Mouse (Mus musculus) hindbrain, embryonic 13.5 days (tissue): ENCODE results near the gene Bri3bp. TPM values are rescaled to one million over a fixed set of nuclear protein-coding genes. Genes with fewer than 3 reads are reported as not detected.
"Not testable (repeated sequence)": the region's sequence is repeated elsewhere in the genome, so short reads cannot be mapped to it uniquely, and the experiment has no call there.

Source experiments
- ATAC-seq: fragments of 200-750 bp; cut with Nextera tagmentation; 2 replicates; pipeline ENCODE4 v1.8.0; 2017; ENCODE audit warnings: moderate TSS enrichment; ENCODE audit not compliant: low FRiP score
- H3K27ac ChIP-seq: fragments of 300-500 bp; sonication (generic); 2 replicates; pipeline ENCODE4 v1.5.1; 2015; ENCODE audit warnings: inconsistent platforms, mild to moderate bottlenecking, moderate library complexity
- H3K27me3 ChIP-seq: fragments of 300-500 bp; sonication (generic); 2 replicates; pipeline ENCODE4 v1.6.1; 2015; ENCODE audit warnings: mild to moderate bottlenecking, inconsistent platforms
- H3K36me3 ChIP-seq: fragments of 300-500 bp; sonication (generic); 2 replicates; pipeline ENCODE4 v1.6.1; 2015; ENCODE audit warnings: mild to moderate bottlenecking, inconsistent platforms
- H3K4me1 ChIP-seq: fragments of 300-500 bp; sonication (generic); replicated peaks from 2 replicates; pipeline ENCODE4 v1.6.1; 2015; ENCODE audit warnings: inconsistent platforms
- H3K4me2 ChIP-seq: fragments of 300-500 bp; sonication (generic); 2 replicates; pipeline ENCODE4 v1.6.1; 2015; ENCODE audit warnings: inconsistent platforms, mild to moderate bottlenecking, moderate library complexity
- H3K4me3 ChIP-seq: fragments of 300-500 bp; sonication (generic); 2 replicates; pipeline ENCODE4 v1.5.1; 2015; ENCODE audit warnings: mild to moderate bottlenecking, inconsistent platforms
- H3K9ac ChIP-seq: fragments of 300-500 bp; sonication (generic); 2 replicates; pipeline ENCODE4 v1.6.1; 2015; ENCODE audit warnings: mild to moderate bottlenecking, inconsistent platforms
- H3K9me3 ChIP-seq: fragments of 300-500 bp; sonication (generic); 2 replicates; pipeline ENCODE4 v1.6.1; 2016; ENCODE audit warnings: inconsistent platforms
- WGBS: fragments of 180-500 bp; shearing (Covaris S2); methylation state at CpG from one replicate; pipeline ENCODE4 v1.1.7; 2015; 5-methylcytosine and 5-hydroxymethylcytosine counted together
- polyA plus RNA-seq: library from polyadenylated mRNA; unstranded; fragments of >200 nt; fragmentation: Nextera tagmentation; extraction: Ambion mirVana; gene quantifications from 2 replicates; pipeline ENCODE4 v1.2.1, GENCODE M21; 2015

The Bri3bp gene
- polyA plus RNA-seq, 1 experiment from 2014 or later: 35.6 TPM

DNA sequence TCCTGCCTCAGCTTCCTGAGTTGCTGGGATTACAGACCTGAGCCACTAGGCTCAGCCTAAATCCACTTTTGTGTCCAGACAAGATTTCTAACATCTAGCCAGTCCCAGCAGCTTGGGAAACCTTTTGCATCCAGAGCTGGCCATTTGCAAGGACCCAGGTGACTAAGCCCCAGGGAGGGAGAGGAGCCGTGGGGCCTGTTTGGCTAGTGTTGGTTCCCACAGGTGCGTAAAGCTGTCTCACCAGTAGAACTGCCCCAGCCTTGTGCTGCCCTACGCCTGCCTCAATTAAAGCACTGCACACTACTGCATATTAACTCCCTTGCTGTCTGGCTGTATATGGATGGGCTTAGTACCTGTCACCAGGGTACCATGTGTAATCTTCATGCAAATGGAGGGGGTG lies 38.0 kb downstream of the Bri3bp start:
- Histone ChIP-seq H3K9me3 (no peaks in the 10 kb centered on the region), H3K27me3 (no peaks in the 10 kb centered on the region), H3K27ac (no peak overlapping the region), H3K4me1 (peaks cover 47% of the 10 kb centered on the region), H3K4me3 (no peak overlapping the region), H3K36me3 (peaks cover 31% of the 10 kb centered on the region), H3K9ac (no peak overlapping the region), H3K4me2 (no peak overlapping the region)
- WGBS: 84% methylated on average over 3 of the region's 3 CpGs
- ATAC-seq: no peak

DNA sequence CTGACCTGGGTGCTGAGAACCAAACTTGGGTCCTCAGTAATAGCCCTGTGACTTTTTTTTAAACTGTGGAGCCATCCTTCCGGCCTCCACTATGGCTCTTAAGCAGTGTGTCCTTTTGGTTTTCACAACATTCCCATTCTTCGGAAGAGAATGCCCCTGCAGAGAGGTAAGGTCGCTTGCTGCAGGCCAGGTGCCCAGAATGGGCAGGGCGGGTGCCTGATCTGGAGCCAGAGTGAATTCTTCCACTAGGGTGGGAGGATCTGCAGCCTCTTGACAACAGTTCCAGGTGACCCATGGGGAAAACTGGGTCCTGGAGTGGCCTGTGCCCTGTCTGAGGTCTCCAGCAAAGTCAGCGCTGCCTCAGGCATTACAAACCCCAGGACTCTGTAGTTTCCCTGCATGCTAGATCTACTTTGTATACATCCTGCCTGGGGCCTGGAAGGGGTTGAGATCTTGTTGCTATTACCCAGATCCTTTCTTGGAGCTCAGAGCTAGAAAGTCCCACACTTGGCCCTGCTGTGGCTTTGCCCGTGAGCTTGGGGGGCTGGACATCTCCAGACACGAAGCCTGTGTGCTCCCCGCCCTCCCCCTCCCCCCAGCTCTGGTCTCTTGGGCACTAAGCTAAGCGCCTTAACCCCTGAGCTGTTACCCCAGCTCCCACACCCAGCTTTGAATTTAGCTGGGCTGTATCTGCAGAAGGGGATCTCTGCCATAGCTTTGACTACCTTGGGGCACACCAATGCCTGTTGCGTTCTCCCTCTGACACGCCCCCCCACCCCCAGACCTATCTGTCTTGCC lies 39.3 kb downstream of the Bri3bp start:
- Histone ChIP-seq H3K4me1 (peaks cover 47% of the 10 kb centered on the region), H3K27me3 (no peaks in the 10 kb centered on the region), H3K9ac (no peak overlapping the region), H3K27ac (no peak overlapping the region), H3K9me3 (no peaks in the 10 kb centered on the region), H3K4me3 (no peak overlapping the region), H3K36me3 (peaks cover 43% of the 10 kb centered on the region), H3K4me2 (no peak overlapping the region)
- no peak for ATAC-seq
- 82% methylated on average over 11 of the region's 11 CpGs for WGBS

DNA sequence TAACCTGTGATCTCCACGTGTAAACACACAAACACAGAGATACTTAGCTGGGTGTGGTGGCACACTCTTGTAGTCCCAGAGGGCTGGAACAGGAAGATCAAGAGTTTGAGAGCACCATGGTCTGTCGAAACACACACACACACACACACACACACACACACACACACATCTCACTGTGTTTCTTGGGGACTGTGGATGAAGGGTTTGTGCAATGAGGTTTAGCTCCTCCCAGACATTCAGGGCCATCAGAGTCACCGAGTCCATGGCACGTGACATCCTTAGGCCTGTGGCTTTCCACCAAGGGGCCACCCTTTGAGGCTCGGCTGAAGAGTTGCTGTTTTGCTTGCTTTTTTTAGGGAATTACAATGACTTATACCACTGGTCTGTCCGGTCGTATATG lies 41.1 kb downstream of the Bri3bp start:
- H3K4me1 ChIP-seq: peaks cover 42% of the 10 kb centered on the region
- 98% methylated on average over 7 of the region's 7 CpGs for WGBS
- no peak overlapping the region for H3K9ac ChIP-seq
- ATAC-seq: no peak
- H3K36me3 ChIP-seq: peaks cover 55% of the 10 kb centered on the region
- no peak overlapping the region for H3K4me2 ChIP-seq
- no peak overlapping the region for H3K4me3 ChIP-seq
- no peaks in the 10 kb centered on the region for H3K27me3 ChIP-seq
- H3K27ac ChIP-seq: no peak overlapping the region
- H3K9me3 ChIP-seq: no peaks in the 10 kb centered on the region

DNA sequence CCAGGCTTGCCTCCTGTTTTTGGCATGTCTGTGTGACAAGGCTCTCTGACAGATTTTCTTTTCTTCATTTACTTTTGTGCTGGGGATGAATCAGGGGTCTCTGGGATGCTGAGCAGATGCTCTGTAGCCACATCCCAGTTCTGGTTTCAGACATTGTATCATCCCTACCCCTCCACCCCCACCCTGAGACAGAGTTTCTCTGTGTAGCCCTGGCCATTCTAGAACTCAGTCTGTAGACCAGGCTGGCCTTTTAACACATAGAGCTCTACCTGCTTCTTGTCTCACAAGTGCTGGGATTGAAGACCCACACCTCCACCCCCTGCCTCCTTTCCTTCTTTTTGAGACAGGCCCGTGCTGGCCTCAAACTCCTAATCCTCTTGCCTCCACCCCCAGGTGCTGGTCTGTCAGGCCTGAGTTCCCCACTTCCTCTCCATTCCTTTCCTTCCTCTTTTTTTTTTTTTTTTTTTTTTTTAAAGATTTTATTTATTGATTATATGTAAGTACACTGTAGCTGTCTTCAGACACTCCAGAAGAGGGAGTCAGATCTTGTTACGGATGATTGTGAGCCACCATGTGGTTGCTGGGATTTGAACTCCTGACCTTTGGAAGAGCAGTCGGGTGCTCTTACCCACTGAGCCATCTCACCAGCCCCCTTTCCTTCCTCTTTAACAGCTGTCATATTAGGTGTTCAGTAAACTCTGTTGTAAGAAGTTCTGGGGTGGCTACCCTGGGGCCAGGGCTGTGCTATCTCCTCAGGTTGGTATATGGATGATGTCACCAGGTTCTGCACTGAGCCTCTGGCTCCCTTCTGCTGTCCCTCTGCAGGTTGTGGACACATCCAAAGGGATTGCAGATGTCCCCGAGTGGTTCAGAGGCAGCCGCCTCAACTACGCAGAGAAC lies 42.6 kb downstream of the Bri3bp start:
- Histone ChIP-seq H3K4me2 (no peak overlapping the region), H3K9ac (no peak overlapping the region), H3K9me3 (no peaks in the 10 kb centered on the region), H3K36me3 (peaks cover 55% of the 10 kb centered on the region), H3K4me1 (peaks cover 37% of the 10 kb centered on the region), H3K27me3 (no peaks in the 10 kb centered on the region), H3K27ac (no peak overlapping the region), H3K4me3 (no peak overlapping the region)
- ATAC-seq: no peak
- 84% methylated on average over 6 of the region's 6 CpGs for WGBS

DNA sequence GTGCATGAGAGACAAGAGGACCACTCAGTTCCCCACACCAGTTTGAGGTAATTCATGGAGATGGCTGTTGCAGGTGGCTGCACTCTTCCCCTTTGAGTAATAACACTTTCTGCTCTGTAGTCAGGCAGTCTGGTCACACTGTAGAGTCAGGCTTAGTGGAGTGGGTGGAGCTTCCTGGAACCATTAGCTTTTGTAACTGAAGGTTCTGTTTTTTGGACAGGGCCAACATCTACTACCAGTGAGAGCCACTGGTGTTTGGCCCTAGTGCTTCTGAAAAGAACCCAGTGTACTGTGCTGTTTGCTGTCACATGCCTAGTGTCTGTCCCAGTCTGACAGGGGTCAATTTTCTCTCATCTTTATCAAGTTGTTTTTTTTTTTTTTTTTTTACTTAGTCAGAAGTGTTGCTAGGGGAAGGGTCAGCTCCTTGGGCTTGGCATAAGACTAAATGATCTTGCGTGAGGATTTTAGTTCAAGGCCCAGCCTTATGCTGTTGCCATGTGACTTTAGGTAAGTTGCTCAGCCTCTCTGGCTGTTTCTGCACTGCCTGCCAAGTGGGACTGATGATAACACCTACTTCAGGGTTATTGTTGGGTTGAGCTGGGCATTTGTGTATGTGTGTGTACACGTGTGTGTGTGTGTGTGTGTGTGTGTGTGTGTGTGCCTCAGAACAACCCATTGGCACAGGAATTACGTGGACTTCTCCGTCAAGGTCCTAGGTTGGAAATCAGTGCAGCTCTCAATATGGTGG lies 43.8 kb downstream of the Bri3bp start:
- ATAC-seq: no peak

DNA sequence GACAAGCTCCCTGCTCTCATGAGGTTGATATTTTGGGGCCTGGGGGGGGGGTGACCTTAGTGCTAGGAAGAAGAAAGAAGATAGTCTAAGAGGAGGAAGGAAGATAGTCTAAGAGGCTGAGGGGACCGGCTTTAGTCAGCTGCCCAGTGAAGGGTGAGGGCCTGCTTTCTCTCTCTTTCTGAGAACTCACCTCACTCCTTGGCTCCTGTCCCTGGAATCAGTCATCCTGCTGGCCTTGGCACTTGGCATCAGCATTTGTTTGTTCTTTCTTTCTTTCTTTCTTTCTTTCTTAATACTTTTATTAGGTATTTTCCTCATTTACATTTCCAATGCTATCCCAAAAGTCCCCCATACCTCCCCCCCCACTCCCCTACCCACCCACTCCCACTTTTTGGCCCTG lies 44.7 kb downstream of the Bri3bp start:
- no peak for ATAC-seq
- no peak overlapping the region for H3K4me2 ChIP-seq
- no peaks in the 10 kb centered on the region for H3K27me3 ChIP-seq
- peaks cover 20% of the 10 kb centered on the region for H3K4me1 ChIP-seq
- H3K27ac ChIP-seq: no peak overlapping the region
- H3K9ac ChIP-seq: no peak overlapping the region
- H3K9me3 ChIP-seq: no peaks in the 10 kb centered on the region
- peaks cover 65% of the 10 kb centered on the region for H3K36me3 ChIP-seq
- WGBS: 94% methylated on average over 1 of the region's 1 CpGs
- H3K4me3 ChIP-seq: no peak overlapping the region

More for the DNA sequence above, 43.8 kb downstream of the Bri3bp start:
- Histone ChIP-seq H3K4me2 (no peak overlapping the region), H3K4me3 (no peak overlapping the region), H3K36me3 (peaks cover 64% of the 10 kb centered on the region), H3K27me3 (no peaks in the 10 kb centered on the region), H3K27ac (no peak overlapping the region), H3K9me3 (no peaks in the 10 kb centered on the region), H3K9ac (no peak overlapping the region), H3K4me1 (peaks cover 29% of the 10 kb centered on the region)
- 95% methylated on average over 4 of the region's 4 CpGs for WGBS

DNA sequence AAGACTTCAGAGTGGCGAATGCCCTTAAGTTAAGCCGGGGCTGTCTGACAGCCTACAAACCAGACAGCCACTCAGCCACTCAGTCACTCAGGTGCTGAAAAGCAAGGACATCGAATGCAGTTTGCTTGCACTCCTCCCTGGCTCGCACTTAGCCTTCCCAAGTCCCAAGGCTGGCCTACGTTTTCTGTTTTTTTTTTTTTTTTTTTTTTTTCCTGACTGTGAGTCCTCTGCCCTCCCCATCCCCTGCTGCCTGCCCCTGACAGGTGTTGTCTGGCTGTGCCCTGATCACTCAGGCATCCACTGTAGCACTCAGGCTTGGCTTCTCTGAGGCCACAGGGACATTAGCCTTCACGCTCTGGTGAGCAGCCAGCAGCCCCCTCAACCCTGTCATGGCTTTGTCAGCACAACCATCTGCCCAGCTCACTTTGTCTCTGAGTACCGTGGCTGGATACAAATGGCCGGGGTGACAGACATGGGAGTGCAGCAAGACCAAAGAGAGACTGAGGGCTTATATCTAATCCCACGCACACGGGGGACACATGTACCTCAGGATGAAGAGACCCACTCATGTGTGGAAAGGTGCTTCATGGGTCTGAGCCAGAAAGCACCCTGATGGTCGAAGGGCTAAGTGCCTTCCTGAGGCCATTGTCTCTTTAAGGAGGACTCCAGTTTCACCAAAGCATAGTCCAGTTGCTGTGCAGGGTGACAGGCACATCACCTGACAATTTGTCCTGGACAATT lies 46.2 kb downstream of the Bri3bp start:
- Histone ChIP-seq H3K9ac (peak overlapping the region; percentile 49), H3K27ac (peak overlapping the region; percentile 77), H3K4me2 (no peak overlapping the region), H3K4me3 (no peak overlapping the region), H3K36me3 (peaks cover 68% of the 10 kb centered on the region), H3K9me3 (no peaks in the 10 kb centered on the region), H3K27me3 (no peaks in the 10 kb centered on the region), H3K4me1 (peaks cover 21% of the 10 kb centered on the region)
- ATAC-seq: peak; percentile 57; the same call in 1 of the 2 replicates
- 42% methylated on average over 11 of the region's 11 CpGs for WGBS

DNA sequence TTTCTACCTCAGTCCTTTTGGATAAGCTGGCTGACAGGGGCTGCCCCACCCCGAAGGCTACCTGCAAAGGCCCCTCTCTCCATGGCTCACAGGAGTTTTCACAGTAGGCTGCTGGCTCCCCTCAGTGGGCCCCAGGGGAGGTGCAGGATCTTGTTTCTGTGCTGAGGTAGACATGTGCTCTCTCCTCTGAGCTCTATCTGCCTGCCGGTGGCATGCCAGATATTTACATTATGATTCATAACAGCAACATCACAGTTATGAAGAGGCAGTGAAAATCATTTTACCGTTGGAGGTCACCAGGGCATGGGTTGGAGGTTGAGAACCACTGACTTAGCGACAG lies 46.7 kb downstream of the Bri3bp start:
- Histone ChIP-seq H3K9ac (no peak overlapping the region), H3K4me3 (no peak overlapping the region), H3K4me1 (peaks cover 24% of the 10 kb centered on the region), H3K27ac (peak overlapping the region; percentile 77), H3K27me3 (no peaks in the 10 kb centered on the region), H3K36me3 (peaks cover 68% of the 10 kb centered on the region), H3K4me2 (no peak overlapping the region), H3K9me3 (no peaks in the 10 kb centered on the region)
- ATAC-seq: no peak
- 64% methylated on average over 4 of the region's 4 CpGs for WGBS

DNA sequence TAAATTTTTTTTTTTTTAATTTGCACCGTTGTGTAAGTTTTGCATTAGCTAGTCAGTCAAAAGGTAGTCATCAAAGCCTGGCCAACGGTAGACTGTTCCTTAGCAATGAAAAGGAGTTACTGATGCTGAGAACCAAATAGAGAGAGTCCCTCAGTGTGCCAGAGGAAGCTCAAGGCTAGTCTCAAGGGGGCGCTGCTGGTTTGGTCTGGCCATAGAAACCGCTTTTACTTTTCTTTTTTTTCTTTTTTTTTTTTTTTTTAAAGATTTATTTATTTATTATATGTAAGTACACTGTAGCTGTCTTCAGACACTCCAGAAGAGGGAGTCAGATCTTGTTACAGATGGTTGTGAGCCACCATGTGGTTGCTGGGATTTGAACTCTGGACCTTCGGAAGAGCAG lies 47.6 kb downstream of the Bri3bp start:
- not testable (repeated sequence) for H3K4me3 ChIP-seq, ATAC-seq, H3K4me2 ChIP-seq, H3K27me3 ChIP-seq, H3K9ac ChIP-seq, H3K27ac ChIP-seq, H3K9me3 ChIP-seq
- Histone ChIP-seq H3K4me1 (peaks cover 24% of the 10 kb centered on the region), H3K36me3 (peaks cover 62% of the 10 kb centered on the region)
- 90% methylated on average over 5 of the region's 5 CpGs for WGBS

DNA sequence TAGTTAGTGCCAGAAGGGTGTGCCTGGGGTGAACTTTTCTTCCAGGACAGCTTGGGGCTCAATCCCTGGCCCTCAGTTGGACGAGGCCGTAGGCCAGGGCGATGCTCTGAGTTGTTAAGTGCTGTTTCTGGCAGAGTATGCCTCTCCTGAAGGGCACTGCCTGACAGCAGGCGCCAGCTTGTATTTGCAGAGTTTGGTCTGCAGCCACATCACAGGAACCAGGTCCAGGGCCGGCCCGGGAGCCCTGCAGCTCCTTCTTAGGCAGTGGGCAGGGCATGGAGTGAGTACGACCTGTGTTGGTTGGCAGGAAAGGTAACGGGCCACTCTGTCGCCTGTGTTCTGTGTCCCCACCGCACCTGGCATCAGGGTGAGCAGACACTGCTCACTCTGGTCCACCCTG lies 49.7 kb downstream of the Bri3bp start:
- Histone ChIP-seq H3K4me1 (peaks cover 24% of the 10 kb centered on the region), H3K9ac (no peak overlapping the region), H3K36me3 (peaks cover 63% of the 10 kb centered on the region), H3K9me3 (no peaks in the 10 kb centered on the region), H3K4me3 (no peak overlapping the region), H3K27me3 (no peaks in the 10 kb centered on the region), H3K27ac (peak overlapping the region; percentile 10; the same call in 1 of the 2 replicates), H3K4me2 (no peak overlapping the region)
- whole genome bisulfite sequencing: 91% methylated on average over 10 of the region's 10 CpGs
- ATAC-seq: no peak

DNA sequence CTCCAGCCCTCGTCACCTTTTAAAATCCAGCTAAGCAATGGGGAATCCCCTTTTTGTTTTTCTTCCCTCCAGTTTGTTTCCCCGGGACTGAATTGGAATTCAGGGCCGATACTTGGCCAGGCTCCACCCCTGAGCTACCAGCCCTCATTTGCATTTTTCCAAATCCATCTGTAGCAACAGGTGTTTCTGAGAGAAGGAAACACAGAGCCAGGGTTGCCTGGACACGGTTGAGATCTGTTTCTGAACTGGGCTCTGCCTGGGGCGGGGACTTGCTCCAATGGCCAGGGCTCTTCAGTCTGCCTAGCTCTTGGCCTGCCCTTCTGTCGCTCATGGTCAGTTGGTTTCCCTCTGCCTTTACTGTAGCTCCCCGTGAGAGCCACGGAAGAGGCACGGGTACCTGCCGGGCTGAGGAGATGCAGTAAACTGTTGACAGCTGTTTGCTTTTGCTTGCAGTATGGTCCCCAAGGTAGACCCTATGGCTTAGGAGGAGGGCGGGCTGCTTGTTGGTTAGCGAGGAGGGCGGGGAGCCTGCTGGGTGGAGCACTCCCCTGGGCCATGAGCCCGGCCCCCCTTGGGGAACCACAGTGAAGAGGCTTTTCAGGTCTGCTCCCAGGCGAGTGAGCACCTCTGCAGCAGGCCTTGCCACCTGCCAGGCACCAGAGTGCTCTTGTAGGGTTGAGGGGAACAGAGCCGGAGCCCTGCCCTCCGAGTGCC lies 51.2 kb downstream of the Bri3bp start:
- 61% methylated on average over 17 of the region's 17 CpGs for WGBS
- H3K4me3 ChIP-seq: no peak overlapping the region
- H3K9me3 ChIP-seq: no peaks in the 10 kb centered on the region
- H3K4me1 ChIP-seq: peaks cover 16% of the 10 kb centered on the region
- peaks cover 58% of the 10 kb centered on the region for H3K36me3 ChIP-seq
- no peak for ATAC-seq
- no peak overlapping the region for H3K27ac ChIP-seq
- no peak overlapping the region for H3K9ac ChIP-seq
- no peaks in the 10 kb centered on the region for H3K27me3 ChIP-seq
- H3K4me2 ChIP-seq: no peak overlapping the region
